Mouse (Mus musculus) gastrocnemius, postnatal 4 days (tissue): ENCODE results near the gene Pgp. TPM values are rescaled to one million over a fixed set of nuclear protein-coding genes. Genes with fewer than 3 reads are reported as not detected.
A peak's percentile ranks its signal among the peaks of the same experiment; 100 is the strongest.
"Not testable (repeated sequence)": the region's sequence is repeated elsewhere in the genome, so short reads cannot be mapped to it uniquely, and the experiment has no call there.

Source experiments
- DNase-seq, 2 experiments: peaks; one replicate each; pipeline ENCODE4 v3.0.0; 2021 to 2022; ENCODE audit warnings: low spot score in 2 of 2, mixed read lengths in 2 of 2
- long read RNA-seq, 2 experiments: library from polyadenylated mRNA; stranded (forward); transcript quantifications; one replicate each; pipeline ENCODE4 v2.0.0; 2021
- total RNA-seq, 2 experiments: library from RNA; stranded (reverse); gene quantifications; 2 replicates each; pipeline ENCODE4 v1.2.3; 2021

The Pgp gene
- total RNA-seq, result 10 to 100 TPM; 34.6 to 37.4 TPM
- long read RNA-seq, experiment 1, transcript Pgp-202 (1 exons, 2,428 nt), result minor isoform, 44 of 167 reads
- long read RNA-seq, experiment 1, transcript Pgp-201 (2 exons, 2,627 nt), result major isoform, 123 of 167 reads
- long read RNA-seq, experiment 1, partial matches to known transcripts, result 0 of 167 reads
- long read RNA-seq, experiment 1, other reads (novel, unspliced or antisense), result 0 of 167 reads
- long read RNA-seq, experiment 2, transcript Pgp-202 (1 exons, 2,428 nt), result minor isoform, 64 of 245 reads
- long read RNA-seq, experiment 2, transcript Pgp-201 (2 exons, 2,627 nt), result major isoform, 180 of 245 reads
- long read RNA-seq, experiment 2, partial matches to known transcripts, result 0 of 245 reads
- long read RNA-seq, experiment 2, other reads (novel, unspliced or antisense), result 1 of 245 reads

GRCm38 (mm10) chr17:24469910-24470602 lies at the start of gene Pgp, which contains the start of gene E4f1:
Gene Pgp (plus strand): TSS chr17:24470392.
Gene E4f1 (minus strand): TSS chr17:24470313.
- DNase-seq, result peak; percentile 97 to 99

GRCm38 (mm10) chr17:24423114-24423513 lies 47.1 kb upstream of the Pgp start:
- no peak for DNase-seq

- DNase-seq, result no peak
Observed at GRCm38 (mm10) chr17:24424489-24424888, 45.7 kb upstream of the Pgp start.

GRCm38 (mm10) chr17:24425326-24425725 lies 44.9 kb upstream of the Pgp start:
- DNase-seq, result not testable (repeated sequence)

GRCm38 (mm10) chr17:24425905-24426304 lies 44.3 kb upstream of the Pgp start:
- no peak for DNase-seq

GRCm38 (mm10) chr17:24426471-24427169 lies 43.6 kb upstream of the Pgp start, which contains the start of gene Eci1:
Gene Eci1 (plus strand): TSS chr17:24426641.
- peak; percentile 87 to 94 for DNase-seq

- DNase-seq, result no peak
Observed at GRCm38 (mm10) chr17:24427170-24427557, 43.0 kb upstream of the Pgp start.

GRCm38 (mm10) chr17:24429201-24429983 lies 40.8 kb upstream of the Pgp start:
- no peak for DNase-seq

GRCm38 (mm10) chr17:24437016-24437415 lies 33.2 kb upstream of the Pgp start:
- DNase-seq, result no peak

- no peak for DNase-seq
Observed at GRCm38 (mm10) chr17:24440377-24440776, 29.8 kb upstream of the Pgp start.

- DNase-seq, result no peak
Observed at GRCm38 (mm10) chr17:24441148-24441547, 29.0 kb upstream of the Pgp start.

- no peak for DNase-seq
Observed at GRCm38 (mm10) chr17:24442107-24442506, 28.1 kb upstream of the Pgp start.

GRCm38 (mm10) chr17:24442632-24443155 lies 27.5 kb upstream of the Pgp start, which contains the start of gene Dnase1l2:
Gene Dnase1l2 (minus strand): TSS chr17:24443105.
- no peak for DNase-seq

- DNase-seq, result no peak
Observed at GRCm38 (mm10) chr17:24443409-24443808, 26.8 kb upstream of the Pgp start.

- no peak for DNase-seq
Observed at GRCm38 (mm10) chr17:24446590-24446989, 23.6 kb upstream of the Pgp start.

GRCm38 (mm10) chr17:24449507-24449906 lies 20.7 kb upstream of the Pgp start:
- DNase-seq, result no peak

GRCm38 (mm10) chr17:24451220-24451619 lies 19.0 kb upstream of the Pgp start:
- no peak for DNase-seq

- no peak for DNase-seq
Observed at GRCm38 (mm10) chr17:24453372-24453771, 16.8 kb upstream of the Pgp start.

- DNase-seq, result no peak
Observed at GRCm38 (mm10) chr17:24454218-24454755, 15.9 kb upstream of the Pgp start.
